Mouse (Mus musculus): ENCODE data around the gene 1810010D01Rik.

DNA sequence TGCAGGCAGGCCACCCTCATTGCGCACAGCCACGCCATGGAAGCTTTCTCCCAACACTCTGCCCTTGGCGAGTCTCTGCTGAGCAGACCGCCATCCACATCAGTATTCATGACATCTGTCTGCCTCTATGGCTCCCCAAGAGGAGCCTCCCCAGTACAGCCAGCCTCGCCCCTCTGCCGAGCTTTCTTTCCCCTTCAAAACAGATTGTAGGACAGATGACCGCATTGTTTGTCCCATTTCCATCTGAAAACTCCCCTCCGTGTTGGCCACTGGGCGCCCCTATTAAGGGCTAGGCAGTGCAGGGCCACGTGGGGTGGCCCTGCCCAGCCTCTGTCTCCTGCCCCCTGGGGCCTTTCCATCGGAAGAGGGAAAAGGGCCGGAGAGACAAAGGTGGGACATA, 34.8 kb downstream of the 1810010D01Rik start:
- TF ChIP-seq CTCF (IDR thresholded peaks at IDR 0.05) (no peak), EP300 (IDR thresholded peaks at IDR 0.05) (no peak)
